Mouse (Mus musculus): Measurements from ENCODE around the gene Lzts2.

GRCm38 (mm10) chr19:44989567-44990495 is 24.4 kb upstream of the Lzts2 start:
- TF ChIP-seq CTCF (IDR thresholded peaks at IDR 0.05; ENCODE audit: control insufficient read depth, insufficient read depth, low read length) (no peak), POLR2A (IDR thresholded peaks at IDR 0.05; ENCODE audit: borderline replicate concordance, control insufficient read depth, low read depth, low read length) (no peak)
